Mouse (Mus musculus): Measurements from ENCODE around the gene Sh2d1a. TPM values are rescaled to one million over a fixed set of nuclear protein-coding genes. Genes with fewer than 3 reads are reported as not detected.

The Sh2d1a gene
- 0.19 TPM in 1 of 2 replicates, not detected in the other for polyA plus RNA-seq (2012; rRNA removed)

DNA sequence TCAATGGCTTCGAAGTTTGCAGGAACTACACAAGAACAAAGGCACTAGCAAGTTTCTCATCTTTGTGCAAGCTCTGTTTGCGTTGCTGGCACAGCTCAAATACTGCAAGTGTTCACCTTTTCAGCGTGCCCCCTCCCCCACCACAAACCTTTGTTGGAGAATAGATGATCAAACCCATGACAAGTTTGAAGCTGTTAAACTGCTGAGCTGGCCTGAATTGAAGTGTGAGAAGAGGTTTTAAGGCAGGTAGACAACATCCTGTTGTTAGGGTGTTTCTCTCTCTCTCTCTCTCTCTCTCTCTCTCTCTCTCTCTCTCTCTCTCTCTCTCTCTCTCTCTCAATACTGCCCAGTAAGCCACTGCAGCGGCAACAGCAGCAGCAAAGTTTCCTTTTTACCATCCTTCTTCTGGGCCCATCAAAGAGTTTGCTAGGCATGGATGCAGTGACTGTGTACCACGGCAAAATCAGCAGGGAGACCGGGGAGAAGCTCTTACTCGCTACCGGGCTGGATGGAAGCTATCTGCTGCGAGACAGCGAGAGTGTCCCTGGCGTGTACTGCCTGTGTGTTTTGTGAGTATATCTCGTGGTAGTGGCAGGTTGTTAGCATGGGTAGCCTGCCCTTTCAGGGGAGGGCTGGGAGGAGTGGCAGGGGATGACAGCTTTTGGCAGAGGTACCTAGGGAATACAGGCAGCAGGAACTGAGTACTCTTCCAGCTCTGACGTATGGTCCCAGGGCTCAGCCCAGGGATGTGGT is at the start of gene Sh2d1a:
TSS of gene Sh2d1a (plus strand) at position 163 of the 753 bp plus-strand sequence.
- no peak for DNase-seq (ENCODE audit: low read depth)

DNA sequence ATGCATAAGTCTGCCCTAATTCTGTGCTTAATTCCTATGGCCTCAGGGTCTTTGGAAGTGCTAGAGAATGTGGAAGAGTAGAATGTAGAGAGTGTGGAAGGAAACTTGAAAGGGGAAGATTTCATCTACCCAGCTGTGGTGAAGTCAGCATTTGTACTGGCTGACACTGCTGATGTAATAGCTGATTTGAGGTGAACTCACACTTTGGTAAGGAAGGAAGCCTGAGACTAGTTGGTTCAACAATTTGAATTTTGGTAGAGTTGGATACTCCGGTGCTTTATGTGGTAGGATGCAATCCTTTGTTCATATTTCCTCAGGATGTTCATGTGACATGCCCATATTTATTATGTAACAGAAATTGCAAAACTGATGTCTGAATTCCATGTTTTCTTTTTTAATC is 49.3 kb upstream of the Sh2d1a start:
- DNase-seq (ENCODE audit: low read depth) = peak; percentile 2

DNA sequence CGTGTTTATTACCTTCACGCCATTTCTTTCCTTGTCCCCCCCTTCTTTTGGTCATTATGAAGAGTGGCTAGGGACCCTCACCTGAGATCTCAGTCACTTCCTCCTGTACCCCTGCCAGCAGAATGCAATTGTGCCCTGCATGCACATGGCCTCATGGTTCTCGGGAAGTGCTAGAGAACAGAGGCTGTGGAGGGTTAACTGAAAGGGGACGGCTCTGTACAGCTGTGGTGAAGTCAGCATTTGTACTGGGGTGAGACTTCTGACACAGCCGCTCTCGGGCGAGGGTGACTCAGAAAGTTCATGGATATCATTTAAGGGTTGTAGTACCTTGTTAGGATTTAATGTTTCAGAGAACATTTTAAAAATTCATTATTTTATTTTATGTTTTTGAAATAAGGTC is 47.7 kb upstream of the Sh2d1a start:
- no peak for DNase-seq (ENCODE audit: low read depth)

DNA sequence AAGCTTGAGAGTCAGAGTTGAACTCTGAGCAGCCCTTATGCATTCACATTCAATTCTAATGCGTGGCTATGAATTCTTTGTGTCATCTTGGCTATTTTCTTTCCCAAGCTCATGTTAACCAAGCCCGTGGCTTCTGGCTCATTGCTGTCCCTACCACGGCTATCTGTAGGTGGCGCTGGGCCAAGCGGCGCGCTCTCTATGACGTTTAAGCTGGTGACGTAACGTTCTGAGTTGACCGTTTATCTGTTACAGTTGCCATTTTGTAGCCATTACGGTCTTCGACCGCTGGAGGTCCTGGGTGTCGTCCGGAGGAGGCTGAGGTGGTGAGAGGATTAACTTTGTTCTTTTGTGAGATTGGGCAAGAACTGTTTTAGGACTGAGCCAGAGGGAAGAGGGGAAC is 12.8 kb upstream of the Sh2d1a start, which contains the start of gene Tex13c2:
TSS of gene Tex13c2 (plus strand) at position 246 of the 400 bp plus-strand sequence.
- no peak for DNase-seq (ENCODE audit: low read depth)

DNA sequence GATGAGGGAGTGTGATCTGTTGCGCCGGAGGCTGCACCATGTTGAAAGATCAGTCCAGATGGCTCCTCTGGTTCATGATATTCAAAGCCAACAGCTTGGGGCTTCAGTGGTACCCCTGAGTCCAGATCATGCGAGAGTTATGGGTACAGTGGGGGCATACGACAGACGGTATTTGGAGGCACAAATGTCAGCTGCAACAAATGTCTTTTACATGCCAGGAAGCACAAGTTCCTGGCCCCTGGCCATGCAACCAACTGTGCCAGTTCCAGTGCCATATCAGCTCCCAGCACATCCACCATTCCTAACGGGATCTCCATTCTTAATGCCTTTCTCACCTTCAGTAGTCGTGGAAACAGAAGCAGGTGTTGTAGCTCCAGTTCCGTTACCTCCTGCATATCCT is 11.9 kb upstream of the Sh2d1a start:
- DNase-seq (ENCODE audit: low read depth) = no peak

GRCm38 (mm10) chrX:42500538-42500937 is 1.7 kb upstream of the Sh2d1a start:
- DNase-seq (ENCODE audit: low read depth) = no peak

DNA sequence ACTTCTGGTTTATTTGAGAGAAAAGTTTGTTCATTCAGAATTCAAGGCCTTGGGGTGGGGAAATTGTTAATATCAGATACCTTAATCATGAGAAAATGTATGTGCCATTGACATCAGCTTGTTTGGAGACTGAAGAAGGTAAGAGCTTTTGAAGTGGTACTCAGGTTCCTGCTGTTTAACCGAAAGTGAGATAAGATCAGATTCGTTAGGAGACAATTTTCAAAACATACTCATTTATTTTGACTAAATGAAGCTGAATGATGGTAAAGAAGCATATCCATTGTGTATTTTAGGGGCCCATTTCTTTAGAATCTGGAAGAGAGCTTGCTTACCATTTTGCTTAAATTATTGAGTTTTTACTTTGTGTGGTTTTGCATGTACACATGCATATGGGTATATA is 8.9 kb downstream of the Sh2d1a start:
- no peak for DNase-seq (ENCODE audit: low read depth)

- DNase-seq (ENCODE audit: low read depth) = no peak
Observed at GRCm38 (mm10) chrX:42512567-42512966, 10.3 kb downstream of the Sh2d1a start.

- no peak for DNase-seq (ENCODE audit: low read depth)
Observed at GRCm38 (mm10) chrX:42522868-42523267, 20.6 kb downstream of the Sh2d1a start.

DNA sequence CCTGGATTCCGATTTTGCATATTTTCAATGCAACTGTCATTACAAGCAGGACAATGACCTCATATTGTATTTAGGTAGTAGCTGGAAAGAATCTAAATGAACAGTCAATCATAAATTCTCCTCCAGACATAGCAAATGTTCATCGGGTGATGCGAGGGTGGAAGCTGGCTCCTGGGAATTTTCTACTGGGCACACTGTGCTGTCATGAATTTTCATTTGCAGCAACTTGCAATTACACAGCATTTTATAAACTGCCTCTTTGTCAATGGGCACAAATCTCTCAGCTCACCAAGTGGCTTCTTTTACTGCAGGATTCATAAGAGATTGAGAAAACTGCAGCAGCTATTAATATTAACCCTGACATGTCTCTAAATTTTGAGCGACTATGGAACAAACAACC is 28.4 kb downstream of the Sh2d1a start:
- DNase-seq (ENCODE audit: low read depth) = no peak

DNA sequence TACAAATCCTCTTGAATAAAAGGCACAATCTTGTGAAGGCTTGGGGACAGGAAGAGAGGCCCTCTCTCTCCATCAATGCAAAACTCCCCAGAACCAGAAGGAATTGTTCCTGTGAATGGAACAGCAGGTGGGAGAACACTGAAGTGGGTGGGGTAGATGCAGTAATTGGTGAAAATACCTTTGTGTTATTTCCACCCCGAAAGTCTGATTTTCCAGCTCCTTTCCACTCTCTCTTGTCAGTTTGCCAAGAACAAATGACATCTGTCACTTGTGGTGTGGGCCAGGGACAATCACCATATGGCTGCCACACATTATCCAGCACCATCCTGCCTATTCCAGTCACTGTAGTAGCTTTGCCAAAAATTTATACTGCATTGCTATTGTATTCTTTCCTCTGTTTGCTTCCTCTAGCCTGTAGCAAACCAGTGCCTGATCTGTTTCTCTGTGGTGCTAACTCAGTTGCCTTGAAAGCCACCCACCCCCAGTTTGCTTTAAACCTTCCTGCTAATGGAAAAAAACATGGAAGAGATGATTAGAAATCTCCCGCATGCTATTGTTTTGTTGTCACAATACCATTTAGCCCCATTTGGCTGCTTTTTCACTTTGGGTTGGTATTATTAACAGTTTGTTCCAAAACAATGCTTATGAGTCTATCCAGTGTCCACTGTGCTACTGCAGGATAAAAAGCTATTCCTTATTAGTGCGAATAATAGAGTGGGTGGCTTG is 37.9 kb downstream of the Sh2d1a start:
- no peak for DNase-seq (ENCODE audit: low read depth)

DNA sequence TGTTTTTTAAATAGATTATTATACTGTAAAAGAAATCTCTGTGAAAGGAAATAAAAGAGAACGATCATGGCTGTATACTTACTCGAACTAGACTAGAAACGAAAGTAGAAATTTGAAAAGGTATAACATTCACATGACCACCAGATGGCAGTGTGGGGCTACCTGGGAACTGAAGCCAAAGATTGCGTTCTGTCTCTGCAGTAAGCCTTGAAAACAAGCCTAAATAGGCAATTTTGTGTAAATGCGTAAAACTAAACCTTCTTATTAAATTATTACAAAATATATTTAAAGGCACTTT is 38.5 kb downstream of the Sh2d1a start:
- no peak for DNase-seq (ENCODE audit: low read depth)

DNA sequence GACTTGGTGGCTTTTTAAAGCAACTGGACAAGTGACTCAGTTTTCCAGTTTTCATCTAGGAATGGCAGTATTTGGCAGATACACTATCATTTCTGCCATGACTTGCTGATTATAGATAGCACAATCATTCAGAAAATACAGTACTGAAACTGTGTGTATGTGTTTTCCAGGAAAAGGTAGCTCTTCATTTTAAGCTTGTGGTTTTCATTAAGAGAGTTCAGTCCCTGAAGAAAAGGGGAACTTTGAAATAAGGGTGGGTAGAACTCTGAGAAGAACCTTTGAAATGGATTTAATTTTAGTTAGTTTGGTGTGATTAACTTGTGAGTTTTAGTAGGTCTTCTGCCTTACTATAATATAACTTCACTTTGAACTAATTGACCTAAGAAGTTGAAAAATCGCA is 42.8 kb downstream of the Sh2d1a start:
- DNase-seq (ENCODE audit: low read depth) = no peak

GRCm38 (mm10) chrX:42548513-42548912 is 46.3 kb downstream of the Sh2d1a start:
- no peak for DNase-seq (ENCODE audit: low read depth)

GRCm38 (mm10) chrX:42557284-42557683 is 55.0 kb downstream of the Sh2d1a start:
- no peak for DNase-seq (ENCODE audit: low read depth)

- no peak for DNase-seq (ENCODE audit: low read depth)
Observed at GRCm38 (mm10) chrX:42558683-42559082, 56.4 kb downstream of the Sh2d1a start.

Other genes starting within 250 kb of the Sh2d1a start
- not detected in 2 replicates for gene Tex13c2, start 12.8 kb upstream of the Sh2d1a start, polyA plus RNA-seq (2012; rRNA removed)